Mouse (Mus musculus): ENCODE measurements around the gene Il20rb.

Gene Il20rb

GRCm38 (mm10) chr9:100486431-100486830, at the start of gene Il20rb:
TSS of gene Il20rb (minus strand) at chr9:100486788.
- no peak for DNase-seq (ENCODE audit: low spot score in 2 of 2)

GRCm38 (mm10) chr9:100535618-100536262, 49.2 kb upstream of the Il20rb start:
- no peak for DNase-seq (ENCODE audit: low spot score in 2 of 2)

DNA sequence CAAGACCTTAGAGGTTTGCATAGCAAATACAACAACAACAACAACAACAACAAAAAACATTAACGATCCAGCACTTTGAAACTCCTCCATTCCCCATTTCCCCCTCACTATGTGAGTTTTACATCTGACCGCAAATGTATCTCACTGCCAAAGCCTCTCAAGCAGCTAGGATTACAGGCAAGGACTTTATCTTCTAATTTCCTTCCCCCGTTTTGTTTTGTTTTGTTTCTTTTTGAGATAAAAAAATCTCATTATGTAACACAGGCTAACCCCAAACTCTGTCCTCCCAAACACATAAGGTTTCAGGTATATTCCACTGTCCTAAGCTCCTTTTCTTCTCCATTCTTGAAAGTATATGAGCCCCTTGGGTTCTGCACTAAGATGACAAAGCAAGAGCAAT, 48.1 kb upstream of the Il20rb start:
- no peak for DNase-seq (ENCODE audit: low spot score in 2 of 2)

- no peak for DNase-seq (ENCODE audit: low spot score in 2 of 2)
These were observed 46.4 kb upstream of the Il20rb start for GRCm38 (mm10) chr9:100532847-100533505.

DNA sequence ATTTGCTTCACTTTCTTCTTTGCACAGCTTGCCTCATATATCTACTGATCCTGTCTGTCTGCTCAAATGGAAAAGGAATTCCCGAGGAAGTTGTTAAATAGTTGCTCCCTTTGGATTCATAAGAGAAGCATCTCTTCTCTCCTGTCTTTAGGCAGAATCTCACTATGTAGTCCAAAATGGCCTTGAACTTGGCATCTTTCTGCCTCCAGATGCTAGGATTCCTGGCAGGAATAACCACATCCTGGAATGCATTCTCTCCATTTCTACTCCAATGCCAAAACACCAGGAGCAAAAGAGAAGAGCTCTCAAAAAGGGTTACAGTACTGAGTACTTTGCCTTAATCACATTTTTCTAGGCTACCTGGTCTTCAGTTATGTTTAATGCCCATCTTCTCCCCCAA, 44.7 kb upstream of the Il20rb start:
- DNase-seq (ENCODE audit: low spot score in 2 of 2) = no peak

DNA sequence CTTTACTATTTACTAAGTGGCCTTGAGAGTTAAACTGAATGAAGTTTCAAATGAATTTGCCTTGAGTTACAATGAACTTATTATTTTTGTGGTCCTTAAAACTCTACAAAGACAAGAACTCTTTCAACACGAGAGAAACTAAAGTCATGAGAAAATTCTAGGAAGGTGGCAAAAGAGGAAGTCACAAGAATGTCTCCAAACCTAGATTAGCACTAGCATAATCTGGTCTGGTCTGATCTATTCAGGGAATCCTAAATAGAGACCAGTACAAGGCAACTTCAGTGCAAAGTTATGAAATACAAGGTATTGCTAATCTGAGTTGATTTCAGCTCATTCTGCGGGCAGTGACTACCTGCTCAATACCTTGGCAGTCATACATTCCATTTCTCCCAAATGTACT, 38.6 kb upstream of the Il20rb start:
- DNase-seq (ENCODE audit: low spot score in 2 of 2) = no peak

GRCm38 (mm10) chr9:100522029-100522428, 35.4 kb upstream of the Il20rb start:
- no peak for DNase-seq (ENCODE audit: low spot score in 2 of 2)

GRCm38 (mm10) chr9:100520586-100520985, 34.0 kb upstream of the Il20rb start:
- DNase-seq (ENCODE audit: low spot score in 2 of 2) = peak; percentile 22 to 42

GRCm38 (mm10) chr9:100520012-100520411, 33.4 kb upstream of the Il20rb start:
- DNase-seq (ENCODE audit: low spot score in 2 of 2) = no peak

DNA sequence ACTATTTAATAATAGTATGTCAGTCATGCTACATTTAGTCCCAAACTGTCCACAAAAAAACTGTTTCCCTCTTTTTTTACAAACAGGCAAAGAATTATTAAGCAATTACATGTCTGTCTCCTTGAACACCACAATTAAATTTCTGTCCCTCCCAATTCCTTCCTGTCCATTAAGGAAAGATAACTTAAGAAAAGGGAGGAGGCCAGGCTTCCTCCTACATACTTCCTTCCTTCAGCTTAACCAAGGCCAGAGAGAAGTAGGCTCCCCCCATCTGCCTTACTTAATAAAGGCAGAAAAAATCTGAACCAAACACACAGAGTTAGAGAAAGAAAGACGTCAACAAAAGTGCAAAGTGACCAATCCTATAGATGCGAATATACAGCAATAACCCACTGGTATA, 21.0 kb upstream of the Il20rb start:
- DNase-seq (ENCODE audit: low spot score in 2 of 2) = no peak

GRCm38 (mm10) chr9:100506652-100507051, 20.1 kb upstream of the Il20rb start:
- peak; percentile 43 to 84 for DNase-seq (ENCODE audit: low spot score in 2 of 2)

GRCm38 (mm10) chr9:100505498-100505897, 18.9 kb upstream of the Il20rb start:
- DNase-seq (ENCODE audit: low spot score in 2 of 2) = no peak

DNA sequence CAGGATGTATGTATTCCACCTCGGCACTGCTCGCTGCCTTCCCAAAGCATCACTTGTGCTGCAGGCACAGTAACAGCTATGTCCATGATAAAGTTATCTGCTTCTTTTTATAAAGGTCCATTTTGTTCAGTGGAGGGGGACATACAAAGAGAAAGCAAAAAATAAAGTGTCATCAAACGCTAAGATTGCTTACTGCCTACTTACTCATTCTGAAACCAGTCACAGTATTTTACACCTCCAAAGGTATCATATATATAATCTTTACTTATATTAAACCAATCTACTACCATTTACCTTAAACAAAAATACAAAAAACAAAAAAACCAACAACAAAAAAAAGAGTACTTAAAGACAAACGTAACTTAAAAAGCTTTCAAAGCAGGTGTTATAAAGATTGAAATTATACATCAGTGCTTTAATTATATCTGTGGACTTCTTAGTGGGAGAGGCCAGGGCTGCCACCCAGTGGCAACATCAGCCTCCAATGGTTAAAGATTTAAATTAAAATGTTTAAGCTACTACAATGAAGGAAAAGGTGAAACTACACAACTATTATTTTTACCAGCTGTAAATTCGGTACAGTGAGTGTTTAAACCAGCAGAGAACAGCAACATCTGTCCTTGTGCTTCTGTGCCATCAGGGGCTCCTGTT, 7.1 kb upstream of the Il20rb start:
- no peak for DNase-seq (ENCODE audit: low spot score in 2 of 2)

GRCm38 (mm10) chr9:100491424-100491823, 4.8 kb upstream of the Il20rb start:
- DNase-seq (ENCODE audit: low spot score in 2 of 2) = no peak

DNA sequence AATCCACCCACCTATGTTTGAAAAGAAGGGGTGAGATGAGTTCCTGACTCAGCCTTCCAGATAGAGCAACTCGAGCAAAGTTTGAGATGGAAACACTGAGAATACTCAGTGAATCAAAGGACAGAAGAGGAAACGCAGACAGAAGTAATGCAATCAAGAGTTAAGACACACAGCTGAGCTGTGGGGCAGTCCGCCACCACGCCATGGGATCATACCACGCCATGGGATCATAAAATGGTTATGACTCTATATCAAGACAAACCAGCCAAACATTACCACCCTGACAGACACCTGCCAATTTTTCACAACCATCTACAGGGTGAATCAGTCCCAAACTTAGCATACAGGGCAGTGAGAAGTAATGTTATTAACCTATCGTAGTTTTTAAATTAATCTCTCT, 2.4 kb upstream of the Il20rb start:
- no peak for DNase-seq (ENCODE audit: low spot score in 2 of 2)

DNA sequence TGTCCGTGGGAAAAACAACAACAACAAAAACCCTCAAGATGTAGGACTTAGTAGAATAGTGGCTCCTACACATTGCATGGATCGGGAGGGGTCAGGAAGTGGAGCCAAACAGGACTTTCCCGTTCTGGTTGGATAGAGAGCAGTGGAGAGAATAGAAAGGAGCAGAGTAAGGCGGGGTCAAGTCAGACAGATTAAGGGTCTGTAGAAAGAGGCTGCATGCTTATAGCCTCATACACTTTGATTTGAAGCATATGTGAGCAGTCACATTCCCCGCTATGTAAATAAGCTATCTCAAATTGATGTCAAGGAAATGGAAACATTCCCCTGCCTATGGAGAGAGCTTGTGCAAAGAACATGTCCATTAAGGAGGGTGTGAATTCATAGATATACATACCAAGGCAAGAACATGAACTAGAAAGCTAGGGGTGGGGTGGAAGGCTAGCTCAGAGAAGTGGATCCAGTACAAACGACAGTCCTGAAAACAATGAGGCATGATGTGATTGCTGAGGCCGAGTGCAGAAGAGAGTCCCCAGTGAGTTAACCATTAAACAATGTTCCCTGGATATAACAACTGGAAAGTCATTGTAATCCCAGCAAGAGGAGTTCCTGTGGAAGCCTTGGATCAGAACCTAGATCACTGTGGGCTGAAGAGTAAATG, 1.6 kb upstream of the Il20rb start:
- DNase-seq (ENCODE audit: low spot score in 2 of 2) = no peak

- DNase-seq (ENCODE audit: low spot score in 2 of 2) = no peak
These were observed 3.3 kb downstream of the Il20rb start for GRCm38 (mm10) chr9:100483318-100483717.

- DNase-seq (ENCODE audit: low spot score in 2 of 2) = no peak
These were observed 5.0 kb downstream of the Il20rb start for GRCm38 (mm10) chr9:100481626-100482025.

DNA sequence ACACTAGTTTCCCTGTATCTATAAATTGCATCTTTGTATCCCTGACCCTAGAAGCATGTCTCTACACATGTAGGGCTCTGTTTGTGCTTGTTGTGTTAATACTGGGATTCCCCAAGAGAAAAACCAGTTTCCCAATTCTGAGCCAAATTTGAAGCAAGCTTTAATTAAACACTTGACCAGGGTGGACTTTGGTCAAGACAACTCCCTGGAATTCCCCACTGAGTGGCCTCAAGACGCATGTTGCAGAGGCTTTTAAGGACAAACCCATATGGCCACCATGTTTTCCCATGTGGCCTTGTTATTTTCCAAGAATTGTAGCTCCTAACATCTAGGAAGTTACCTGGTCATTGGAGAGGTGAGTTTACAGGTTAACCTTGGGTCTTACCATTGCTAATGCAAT, 12.5 kb downstream of the Il20rb start:
- no peak for DNase-seq (ENCODE audit: low spot score in 2 of 2)

GRCm38 (mm10) chr9:100473361-100473760, 13.2 kb downstream of the Il20rb start:
- no peak for DNase-seq (ENCODE audit: low spot score in 2 of 2)

DNA sequence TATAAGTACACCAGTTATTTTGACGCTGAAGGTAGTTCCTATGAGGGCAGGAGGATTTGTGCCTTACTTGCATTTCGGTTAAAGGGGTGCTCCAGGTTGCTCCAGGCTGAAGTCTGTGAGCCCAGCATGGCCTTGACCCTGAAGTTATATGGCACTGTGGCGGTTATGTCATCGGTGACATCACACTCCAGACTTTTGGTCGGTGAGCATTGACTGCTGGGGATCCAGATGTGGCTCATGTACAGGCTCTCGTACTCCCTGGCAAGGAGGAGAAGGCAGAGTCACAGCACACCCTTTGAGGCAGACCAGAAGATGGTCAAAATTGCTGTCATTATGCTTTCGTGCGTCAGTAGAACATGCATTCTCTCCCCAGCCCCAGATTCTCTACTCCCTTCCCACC, 13.7 kb downstream of the Il20rb start:
- DNase-seq (ENCODE audit: low spot score in 2 of 2) = no peak

GRCm38 (mm10) chr9:100471605-100471953, 15.0 kb downstream of the Il20rb start:
- DNase-seq (ENCODE audit: low spot score in 2 of 2) = no peak

All from urinary bladder, postnatal 36 days (tissue).